Mouse (Mus musculus): ENCODE results near the gene Nup205. TPM values are rescaled to one million over a fixed set of nuclear protein-coding genes. Genes with fewer than 3 reads are reported as not detected.

Gene Nup205
- polyA plus RNA-seq, 1 experiment from 2014 or later, result 36.6 TPM

Other genes starting within 250 kb of the Nup205 start
- 0.62 and 0.66 TPM in 2 replicates for gene Slc23a4, start 189.0 kb upstream of the Nup205 start, polyA plus RNA-seq (2015; fragmentation: Nextera tagmentation; extraction: Ambion mirVana)
- 27.0 and 27.2 TPM in 2 replicates for gene Cnot4, start 43.7 kb upstream of the Nup205 start, polyA plus RNA-seq (2015; fragmentation: Nextera tagmentation; extraction: Ambion mirVana)
- 0.14 and 0.29 TPM in 2 replicates for gene Slc13a4, start 130.7 kb downstream of the Nup205 start, polyA plus RNA-seq (2015; fragmentation: Nextera tagmentation; extraction: Ambion mirVana)
- gene Fam180a, start 148.7 kb downstream of the Nup205 start, polyA plus RNA-seq (2015; fragmentation: Nextera tagmentation; extraction: Ambion mirVana), result 0.87 and 1.1 TPM in 2 replicates